Mouse (Mus musculus): Measurements from ENCODE around the gene Tarbp2. TPM values are rescaled to one million over a fixed set of nuclear protein-coding genes. Genes with fewer than 3 reads are reported as not detected.

The Tarbp2 gene
- total and polyA plus RNA-seq, 3 experiments = 62.2 to 105 (median 75.6) TPM

GRCm38 (mm10) chr15:102512010-102512409 lies 6.0 kb upstream of the Tarbp2 start:
- Histone ChIP-seq H3K27me3 (replicated peaks) (peaks cover 3% of the 10 kb centered on the region), H3K27ac (ENCODE audit: insufficient read depth, low read depth) (no peak overlapping the region), H3K4me2 (ENCODE audit: insufficient read depth, low read depth, poor library complexity, severe bottlenecking) (no peak overlapping the region), H3K4me3 (replicated peaks in 1 of 3; ENCODE audit: low read depth in 2 of 3, low read length in 2 of 3, poor library complexity in 1 of 3) (no peak overlapping the region), H3K4me1 (ENCODE audit: control insufficient read depth in 1 of 2, insufficient read depth in 2 of 2) (peaks cover 24 to 55% of the 10 kb centered on the region in 2 experiments), H3K36me3 (replicated peaks in 1 of 2; ENCODE audit: control insufficient read depth in 1 of 2, insufficient read depth in 1 of 2, low read length in 1 of 2) (peaks cover 0 to 5% of the 10 kb centered on the region in 2 experiments), H3K9me3 (replicated peaks; ENCODE audit: low read length) (no peaks in the 10 kb centered on the region), H3K9ac (ENCODE audit: insufficient read depth, low read depth) (no peak overlapping the region), H3K79me2 (replicated peaks; ENCODE audit: control insufficient read depth, extremely low read depth, insufficient read depth, poor library complexity, severe bottlenecking) (no peaks in the 10 kb centered on the region)
- TF ChIP-seq MAX (IDR thresholded peaks at IDR 0.05; ENCODE audit: low read length) = no peak
- no peak for TF ChIP-seq USF1 (IDR thresholded peaks at IDR 0.05; ENCODE audit: low read depth, low read length)
- TF ChIP-seq GABPA (IDR thresholded peaks at IDR 0.05; ENCODE audit: insufficient replicate concordance, low read depth, low read length) = no peak
- no peak for TF ChIP-seq ZNF384 (IDR thresholded peaks at IDR 0.05; ENCODE audit: low read depth, low read length)
- TF ChIP-seq EP300 (IDR thresholded peaks at IDR 0.05; ENCODE audit: low read length) = no peak
- TF ChIP-seq KAT2A (IDR thresholded peaks at IDR 0.05; ENCODE audit: insufficient replicate concordance, low read length) = no peak
- no peak for TF ChIP-seq POLR2A (IDR thresholded peaks at IDR 0.05; ENCODE audit: low read depth, low read length)
- TF ChIP-seq USF2 (conservative IDR thresholded peaks at IDR 0.05; ENCODE audit: low read depth, low read length) = no peak
- no peak for TF ChIP-seq SIN3A (IDR thresholded peaks at IDR 0.05; ENCODE audit: low read length)
- no peak for TF ChIP-seq ZKSCAN1 (IDR thresholded peaks at IDR 0.05; ENCODE audit: borderline replicate concordance, low read depth, low read length)
- no peak for TF ChIP-seq MAZ (IDR thresholded peaks at IDR 0.05; ENCODE audit: low read depth, low read length)
- no peak for TF ChIP-seq MXI1 (IDR thresholded peaks at IDR 0.05; ENCODE audit: low read depth, low read length)
- in situ Hi-C loops (cut with MboI; ENCODE audit: low pct_ligation_motif_present, low pct_unique_long_range_greater_than_20kb, low sequenced_read_pairs) = no loop called here
- dilution Hi-C loops (cut with MboI; ENCODE audit: extremely low pct_ligation_motif_present, extremely low pct_unique_long_range_greater_than_20kb, low sequenced_read_pairs) = no loop called here
- DNase-seq (ENCODE audit: extremely low read depth) = no peak

GRCm38 (mm10) chr15:102512471-102512870 lies 5.5 kb upstream of the Tarbp2 start:
- dilution Hi-C loops (cut with MboI; ENCODE audit: extremely low pct_ligation_motif_present, extremely low pct_unique_long_range_greater_than_20kb, low sequenced_read_pairs) = no loop called here
- peaks cover 24 to 53% of the 10 kb centered on the region in 2 experiments for H3K4me1 ChIP-seq (ENCODE audit: control insufficient read depth in 1 of 2, insufficient read depth in 2 of 2)

GRCm38 (mm10) chr15:102513004-102513403 lies 5.0 kb upstream of the Tarbp2 start:
- Histone ChIP-seq H3K36me3 (replicated peaks in 1 of 2; ENCODE audit: control insufficient read depth in 1 of 2, insufficient read depth in 1 of 2, low read length in 1 of 2) (no peaks in the 10 kb centered on the region), H3K4me2 (ENCODE audit: insufficient read depth, low read depth, poor library complexity, severe bottlenecking) (0 out of 2 replicates have a peak overlapping the region, but pooled peaks have one; percentile 24), H3K4me3 (replicated peaks in 1 of 3; ENCODE audit: low read depth in 2 of 3, low read length in 2 of 3, poor library complexity in 1 of 3) (no peak overlapping the region), H3K9ac (ENCODE audit: insufficient read depth, low read depth) (no peak overlapping the region), H3K4me1 (ENCODE audit: control insufficient read depth in 1 of 2, insufficient read depth in 2 of 2) (peaks cover 24 to 50% of the 10 kb centered on the region in 2 experiments), H3K9me3 (replicated peaks; ENCODE audit: low read length) (no peaks in the 10 kb centered on the region), H3K79me2 (replicated peaks; ENCODE audit: control insufficient read depth, extremely low read depth, insufficient read depth, poor library complexity, severe bottlenecking) (no peaks in the 10 kb centered on the region), H3K27ac (ENCODE audit: insufficient read depth, low read depth) (no peak overlapping the region), H3K27me3 (replicated peaks) (peaks cover 3% of the 10 kb centered on the region)
- peak; percentile 55 for DNase-seq (ENCODE audit: extremely low read depth)
- in situ Hi-C loops (cut with MboI; ENCODE audit: low pct_ligation_motif_present, low pct_unique_long_range_greater_than_20kb, low sequenced_read_pairs) = no loop called here
- dilution Hi-C loops (cut with MboI; ENCODE audit: extremely low pct_ligation_motif_present, extremely low pct_unique_long_range_greater_than_20kb, low sequenced_read_pairs) = no loop called here
- TF ChIP-seq GABPA (IDR thresholded peaks at IDR 0.05; ENCODE audit: insufficient replicate concordance, low read depth, low read length) = no peak
- TF ChIP-seq USF1 (IDR thresholded peaks at IDR 0.05; ENCODE audit: low read depth, low read length) = no peak
- TF ChIP-seq ZMIZ1 (IDR thresholded peaks at IDR 0.05; ENCODE audit: low read depth, low read length) = no peak
- 0 out of 2 replicates have a peak, but pooled peaks have one; percentile 17 for TF ChIP-seq ETS1 (conservative IDR thresholded peaks at IDR 0.05; ENCODE audit: low read depth, low read length)
- peak; percentile 52; the same call in 1 of the 2 replicates for TF ChIP-seq JUND (conservative IDR thresholded peaks at IDR 0.05; ENCODE audit: low read depth, low read length)
- TF ChIP-seq MXI1 (IDR thresholded peaks at IDR 0.05; ENCODE audit: low read depth, low read length) = 0 out of 2 replicates have a peak, but pooled peaks have one; percentile 32
- peak; percentile 49; the same call in 1 of the 2 replicates for TF ChIP-seq MAX (IDR thresholded peaks at IDR 0.05; ENCODE audit: low read length)
- no peak for TF ChIP-seq PAX5 (IDR thresholded peaks at IDR 0.05; ENCODE audit: low read length)
- TF ChIP-seq HCFC1 (IDR thresholded peaks at IDR 0.05; ENCODE audit: low read depth, low read length) = 0 out of 2 replicates have a peak, but pooled peaks have one; percentile 17
- peak; percentile 73 for TF ChIP-seq EP300 (IDR thresholded peaks at IDR 0.05; ENCODE audit: low read length)
- TF ChIP-seq NRF1 (IDR thresholded peaks at IDR 0.05; ENCODE audit: low read depth, low read length) = no peak
- TF ChIP-seq POLR2AphosphoS2 (IDR thresholded peaks at IDR 0.05; ENCODE audit: low read depth, low read length) = no peak
- TF ChIP-seq ELF1 (IDR thresholded peaks at IDR 0.05; ENCODE audit: low read depth, low read length) = no peak
- TF ChIP-seq SMC3 (IDR thresholded peaks at IDR 0.05; ENCODE audit: low read depth, low read length) = no peak
- no peak for TF ChIP-seq ZC3H11A (IDR thresholded peaks at IDR 0.05; ENCODE audit: low read depth, low read length)
- TF ChIP-seq MAZ (IDR thresholded peaks at IDR 0.05; ENCODE audit: low read depth, low read length) = no peak
- TF ChIP-seq TBP (conservative IDR thresholded peaks at IDR 0.05; ENCODE audit: low read depth, low read length) = no peak
- no peak for TF ChIP-seq JUN (IDR thresholded peaks at IDR 0.05; ENCODE audit: insufficient read depth, low read depth, low read length)
- no peak for TF ChIP-seq ZKSCAN1 (IDR thresholded peaks at IDR 0.05; ENCODE audit: borderline replicate concordance, low read depth, low read length)

More at GRCm38 (mm10) chr15:102512471-102512870, 5.5 kb upstream of the Tarbp2 start:
- H3K9ac ChIP-seq (ENCODE audit: insufficient read depth, low read depth) = no peak overlapping the region
- TF ChIP-seq MAX (IDR thresholded peaks at IDR 0.05; ENCODE audit: low read length) (no peak), SMC3 (IDR thresholded peaks at IDR 0.05; ENCODE audit: low read depth, low read length) (no peak), TBP (conservative IDR thresholded peaks at IDR 0.05; ENCODE audit: low read depth, low read length) (no peak)
- peaks cover 3% of the 10 kb centered on the region for H3K27me3 ChIP-seq (replicated peaks)
- no peaks in the 10 kb centered on the region for H3K79me2 ChIP-seq (replicated peaks; ENCODE audit: control insufficient read depth, extremely low read depth, insufficient read depth, poor library complexity, severe bottlenecking)
- peaks cover 0 to 3% of the 10 kb centered on the region in 2 experiments for H3K36me3 ChIP-seq (replicated peaks in 1 of 2; ENCODE audit: control insufficient read depth in 1 of 2, insufficient read depth in 1 of 2, low read length in 1 of 2)
- no peak overlapping the region for H3K4me3 ChIP-seq (replicated peaks in 1 of 3; ENCODE audit: low read depth in 2 of 3, low read length in 2 of 3, poor library complexity in 1 of 3)
- H3K4me2 ChIP-seq (ENCODE audit: insufficient read depth, low read depth, poor library complexity, severe bottlenecking) = no peak overlapping the region
- no peak overlapping the region for H3K27ac ChIP-seq (ENCODE audit: insufficient read depth, low read depth)
- in situ Hi-C loops (cut with MboI; ENCODE audit: low pct_ligation_motif_present, low pct_unique_long_range_greater_than_20kb, low sequenced_read_pairs) = no loop called here
- H3K9me3 ChIP-seq (replicated peaks; ENCODE audit: low read length) = no peaks in the 10 kb centered on the region
- DNase-seq (ENCODE audit: extremely low read depth) = no peak

Data from CH12.LX (cell line).